Mouse (Mus musculus) heart, postnatal 10 days (tissue): ENCODE results near the gene Got2. TPM values are rescaled to one million over a fixed set of nuclear protein-coding genes. Genes with fewer than 3 reads are reported as not detected.

Experiments used
- DNase-seq, 2 experiments: peaks; one replicate each; pipeline ENCODE4 v3.0.0; 2021
- intact Hi-C: fragments of 180-260 bp; cut with DNase I; formaldehyde crosslinking; loops from one replicate; pipeline ENCODE4 v1.15.1; 2025
- total RNA-seq, 2 experiments: library from RNA; stranded (reverse); gene quantifications; 2 replicates each; pipeline ENCODE4 v1.2.3; 2021

Gene Got2
- total RNA-seq: 100 to 1,000 TPM; 638 to 661 TPM

DNA sequence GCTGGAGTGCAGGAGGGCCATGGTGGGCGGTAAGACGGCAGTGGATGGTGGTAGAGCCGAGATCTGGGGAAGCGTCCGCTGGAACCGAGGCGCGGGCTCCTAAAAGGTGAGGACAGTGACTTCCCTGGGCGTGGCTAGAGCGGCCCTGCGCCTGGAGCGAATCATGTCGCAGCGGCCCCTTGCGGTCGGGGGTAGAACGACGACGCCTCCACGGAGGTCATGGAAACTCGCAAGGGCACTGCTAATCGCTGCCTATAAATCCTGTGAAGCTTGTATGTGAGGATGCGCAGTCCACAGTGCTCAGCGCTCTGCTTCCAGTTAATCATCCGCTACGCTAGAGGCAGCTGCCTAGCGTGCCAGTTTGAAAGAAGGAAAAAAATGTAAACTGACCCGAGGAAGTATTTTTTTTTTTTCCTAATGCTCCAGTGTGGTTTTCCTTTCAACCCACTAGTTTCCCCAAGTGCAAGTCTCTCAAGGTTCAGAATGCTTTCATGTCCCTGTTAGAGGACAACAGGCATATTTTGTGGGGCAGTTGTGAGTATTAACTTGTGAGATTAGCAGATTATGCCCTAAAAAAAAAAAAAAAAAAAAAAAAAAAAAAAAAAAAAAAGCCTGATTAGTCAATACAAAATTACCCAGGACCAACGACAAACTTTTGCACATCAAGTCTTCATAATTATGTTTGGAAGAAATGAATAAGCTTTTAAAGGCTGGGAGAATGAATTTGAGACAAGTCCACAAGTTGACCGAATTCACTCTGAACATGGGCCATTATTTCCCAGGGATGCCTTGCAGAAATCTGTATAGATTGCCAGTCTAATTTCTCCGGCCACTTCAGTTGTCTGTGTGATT is at the start of gene Got2:
Got2 (minus strand) TSS at position 263 of the 852 bp plus-strand sequence.
- intact Hi-C loops: loop anchor here (5.0 kb wide), 1 partner anchor 36 kb away; the partner anchor contains the start of gene Slc38a7
- DNase-seq: peak; percentile 93 to 97

DNA sequence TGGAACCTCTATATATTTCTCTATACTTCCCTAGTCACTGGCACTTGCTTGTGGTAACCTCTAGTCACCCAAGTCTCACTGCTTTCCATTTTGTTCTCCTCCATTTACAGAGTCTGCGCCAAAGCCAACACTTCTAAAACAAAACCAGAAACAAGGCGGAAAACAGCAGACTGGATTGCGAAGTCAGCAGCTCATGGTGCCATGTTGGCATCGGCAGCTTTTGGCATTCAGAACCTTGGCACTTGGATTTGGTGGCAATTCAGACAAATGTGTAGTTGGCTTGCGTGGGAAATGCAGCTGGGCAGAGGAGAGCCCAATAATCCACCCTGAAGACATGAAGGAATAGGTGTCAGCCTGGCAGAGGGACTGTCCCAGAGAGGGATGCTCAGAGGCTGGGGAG is 44.5 kb upstream of the Got2 start:
- no peak for DNase-seq
- intact Hi-C loops: no loop called here

DNA sequence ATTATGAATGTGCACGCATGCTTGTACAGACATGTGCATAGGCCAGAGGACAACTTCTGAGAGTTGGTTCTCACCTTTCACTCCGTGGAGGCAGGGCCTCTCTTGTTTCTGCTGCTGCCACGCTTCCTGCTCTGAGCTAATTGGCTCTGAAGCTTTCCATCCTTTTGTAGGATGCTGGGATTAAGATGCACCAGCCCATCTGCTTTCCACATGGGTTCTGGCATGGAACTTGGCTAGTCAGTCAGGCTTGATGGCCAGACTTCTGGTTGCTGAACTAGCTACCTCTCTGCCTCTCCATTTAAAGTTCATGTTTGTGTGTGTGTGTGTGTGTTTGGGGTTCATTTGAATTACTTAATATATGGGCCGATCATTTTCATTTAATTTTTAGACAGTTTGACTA is 41.5 kb upstream of the Got2 start:
- intact Hi-C loops: no loop called here
- DNase-seq: no peak

DNA sequence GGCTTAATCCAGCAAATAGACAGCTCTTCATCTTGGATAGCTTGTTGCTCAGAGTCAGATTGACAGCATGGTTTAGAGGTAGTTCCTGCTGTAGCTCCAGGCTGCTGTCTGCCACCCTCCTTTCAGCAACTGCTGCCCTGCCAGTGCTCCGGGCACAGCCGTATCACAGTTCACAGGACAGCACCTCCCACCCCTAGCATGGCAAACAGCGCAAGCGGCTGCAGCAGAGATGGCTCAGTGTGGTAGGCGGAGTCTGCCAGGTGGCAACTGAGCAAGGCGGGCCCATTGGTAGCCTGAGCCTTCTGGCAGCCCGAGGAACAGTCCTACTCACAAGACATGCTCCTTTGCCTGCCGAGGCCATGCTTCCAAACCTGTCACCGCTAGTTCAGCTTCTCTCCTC is 27.8 kb upstream of the Got2 start:
- DNase-seq: peak; percentile 14 to 25
- intact Hi-C loops: loop anchor here (5.0 kb wide), 3 partner anchors 79 to 314 kb away; no protein-coding TSS in a partner anchor

DNA sequence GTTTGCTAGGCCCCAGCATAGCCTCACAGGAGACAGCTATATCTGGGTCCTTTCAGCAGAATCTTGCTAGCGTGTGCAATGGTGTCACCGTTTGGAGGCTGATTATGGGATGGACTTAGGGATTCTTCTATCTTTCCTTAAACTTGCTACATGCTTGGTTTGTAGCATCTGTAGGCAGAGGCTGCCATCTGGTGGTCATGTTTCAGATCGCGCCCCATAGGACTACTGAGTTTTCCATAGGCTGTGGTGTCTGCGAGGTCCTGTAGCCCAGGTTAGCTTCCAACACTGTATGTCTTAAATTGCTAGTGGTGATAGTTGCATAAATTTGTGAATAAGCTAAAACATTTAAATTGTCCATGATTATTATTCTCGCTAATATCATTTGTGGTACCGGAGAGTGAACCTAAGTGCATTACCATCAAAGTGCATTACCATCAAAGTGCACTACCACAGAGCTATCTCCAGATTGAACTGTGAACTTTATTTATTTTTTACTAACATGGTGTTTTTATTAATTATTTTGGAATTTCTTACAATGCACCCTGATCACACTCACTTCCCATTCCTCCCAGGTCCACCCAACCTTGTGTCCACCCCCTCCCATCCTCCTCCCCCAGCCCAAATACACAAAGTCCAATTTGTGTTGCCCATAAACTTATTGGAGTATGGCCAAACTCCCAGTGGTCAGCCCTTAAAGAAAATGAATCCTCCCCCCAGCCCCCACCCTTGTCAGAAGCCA is 26.7 kb upstream of the Got2 start:
- intact Hi-C loops: loop anchor here (5.0 kb wide), 3 partner anchors 78 to 313 kb away; no protein-coding TSS in a partner anchor
- peak; percentile 78 to 83 for DNase-seq

DNA sequence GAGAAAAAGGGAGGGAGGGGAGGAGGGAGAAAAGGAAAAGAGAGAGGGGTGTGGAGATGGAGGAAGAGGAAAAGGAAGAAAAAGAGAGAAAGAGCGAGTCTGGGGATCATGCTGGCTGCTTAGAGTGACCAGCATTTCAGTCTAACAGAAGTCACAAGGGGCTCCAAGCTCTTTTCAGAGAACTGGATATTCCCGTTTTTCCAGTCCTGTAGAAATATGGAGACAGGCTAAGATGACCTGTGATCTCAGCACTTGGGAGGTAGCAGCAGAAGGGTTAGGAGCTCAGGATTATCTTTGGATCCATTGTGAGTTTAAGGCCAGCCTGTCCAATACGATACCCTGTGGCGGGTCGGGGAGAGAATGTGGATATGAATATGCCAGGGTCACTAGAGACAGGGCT is 22.9 kb upstream of the Got2 start:
- intact Hi-C loops: no loop called here
- no peak for DNase-seq

DNA sequence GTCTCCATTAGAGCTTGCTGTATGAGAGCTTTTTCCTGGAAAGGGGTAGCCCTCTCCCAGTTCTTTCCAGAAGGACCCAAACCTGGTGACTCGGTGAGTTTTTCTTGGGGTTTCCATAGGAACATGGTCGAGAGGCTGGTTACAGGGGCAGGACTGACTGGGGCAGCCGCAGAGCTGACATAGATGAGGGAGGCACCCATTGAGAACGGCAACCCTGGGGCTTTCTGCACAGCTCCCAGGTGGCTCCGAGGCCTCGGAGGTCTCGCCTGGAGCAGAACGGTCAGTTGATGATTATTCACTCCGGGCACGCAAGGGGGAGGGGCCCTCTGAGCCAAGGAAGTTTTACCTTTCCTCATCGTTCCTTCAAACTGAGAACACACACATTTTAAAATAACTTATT is 19.5 kb upstream of the Got2 start:
- intact Hi-C loops: no loop called here
- DNase-seq: no peak

DNA sequence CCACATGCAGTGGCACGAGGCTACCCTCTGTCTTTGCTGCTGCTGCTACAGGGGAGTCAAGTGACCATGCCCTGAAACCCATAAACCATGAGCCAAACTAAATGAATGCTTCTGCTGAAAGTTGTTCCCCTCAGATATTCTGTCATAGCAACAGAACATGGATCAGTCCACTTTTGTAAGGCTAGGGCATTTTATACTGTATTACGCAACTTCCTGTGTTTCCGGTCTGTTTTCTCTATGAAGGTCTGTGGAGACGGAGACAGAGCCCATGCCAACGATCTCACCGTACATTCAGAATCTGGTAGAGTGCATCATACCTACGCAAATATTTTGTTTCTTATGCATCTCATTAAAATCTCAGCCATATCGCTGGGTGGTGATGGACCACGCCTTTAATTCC is 18.4 kb upstream of the Got2 start:
- DNase-seq: no peak
- intact Hi-C loops: no loop called here

DNA sequence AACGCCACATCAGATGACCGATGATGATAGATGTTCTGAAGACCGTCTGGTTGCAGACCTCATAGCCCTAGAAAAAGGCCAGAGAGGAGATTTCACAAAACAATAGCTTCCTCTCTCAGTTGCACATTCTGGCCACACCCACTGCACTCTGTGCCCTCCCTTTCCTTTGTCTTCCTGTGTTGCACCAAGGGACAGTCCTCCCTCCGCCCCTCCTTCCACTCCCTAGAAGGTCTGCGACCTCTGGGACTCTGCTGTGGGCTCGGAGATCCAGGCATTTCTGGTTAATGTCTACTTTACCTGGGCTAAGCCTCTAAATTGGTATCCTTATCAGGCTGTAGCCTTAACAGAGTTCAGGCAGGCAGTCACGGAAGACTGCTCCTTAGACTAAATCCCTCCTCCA is 13.5 kb upstream of the Got2 start:
- intact Hi-C loops: no loop called here
- no peak for DNase-seq

DNA sequence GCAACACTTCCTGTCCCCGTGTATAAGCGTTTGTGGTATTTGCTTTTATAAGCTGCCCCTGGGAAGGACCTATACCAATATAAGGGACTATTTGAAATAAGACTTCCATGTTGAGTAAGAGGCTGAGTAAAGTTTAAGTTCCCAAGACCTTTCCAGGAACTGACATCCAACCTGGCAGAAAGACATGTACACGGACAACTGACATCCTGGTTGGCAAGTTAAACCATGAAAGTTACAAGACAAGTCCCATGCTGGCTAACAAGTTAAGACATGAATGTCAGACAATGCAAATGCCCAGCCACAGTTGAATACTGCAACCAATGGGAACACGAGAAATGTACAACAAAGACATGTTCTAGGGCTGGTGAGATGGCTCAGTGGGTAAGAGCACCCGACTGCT is 5.4 kb upstream of the Got2 start:
- no peak for DNase-seq

DNA sequence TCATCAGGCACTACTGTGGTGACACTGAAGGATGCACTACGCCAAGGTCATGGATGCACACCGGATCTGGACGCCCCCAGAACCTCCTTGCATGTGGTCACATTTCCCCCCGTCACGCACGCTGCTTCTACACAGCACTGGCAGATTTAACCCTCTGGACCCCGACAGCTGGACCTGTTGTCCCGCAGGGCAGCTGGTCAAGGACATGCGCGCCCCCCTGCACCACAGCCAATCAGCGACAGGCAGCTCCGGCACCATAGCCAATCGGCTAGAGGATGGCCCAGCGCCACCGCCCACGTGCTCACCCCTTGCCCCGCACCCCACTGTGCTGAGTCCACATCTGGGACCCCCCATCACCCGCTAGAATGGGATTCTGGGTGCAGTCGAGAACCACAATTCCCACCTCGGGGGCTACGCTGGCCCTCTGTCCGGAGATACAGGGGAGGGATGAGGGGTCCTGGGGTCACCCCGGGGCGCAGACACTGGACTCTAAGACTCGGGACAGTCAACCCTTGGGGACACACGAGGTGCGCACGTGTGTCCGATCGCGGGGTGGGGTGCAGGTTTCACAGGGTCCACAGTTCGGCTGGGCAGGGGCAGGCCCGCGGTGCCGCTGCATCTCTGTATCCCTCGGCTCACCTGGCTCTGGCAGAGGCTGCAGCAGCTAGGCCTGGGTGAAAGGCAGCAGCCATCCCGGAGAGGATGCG is 616 bp downstream of the Got2 start:
- intact Hi-C loops: loop anchor here (5.0 kb wide), 1 partner anchor 35 kb away; the partner anchor contains the start of gene Slc38a7
- DNase-seq: peak; percentile 91 to 93

More for the DNA sequence above, 5.4 kb upstream of the Got2 start:
- intact Hi-C loops: no loop called here

DNA sequence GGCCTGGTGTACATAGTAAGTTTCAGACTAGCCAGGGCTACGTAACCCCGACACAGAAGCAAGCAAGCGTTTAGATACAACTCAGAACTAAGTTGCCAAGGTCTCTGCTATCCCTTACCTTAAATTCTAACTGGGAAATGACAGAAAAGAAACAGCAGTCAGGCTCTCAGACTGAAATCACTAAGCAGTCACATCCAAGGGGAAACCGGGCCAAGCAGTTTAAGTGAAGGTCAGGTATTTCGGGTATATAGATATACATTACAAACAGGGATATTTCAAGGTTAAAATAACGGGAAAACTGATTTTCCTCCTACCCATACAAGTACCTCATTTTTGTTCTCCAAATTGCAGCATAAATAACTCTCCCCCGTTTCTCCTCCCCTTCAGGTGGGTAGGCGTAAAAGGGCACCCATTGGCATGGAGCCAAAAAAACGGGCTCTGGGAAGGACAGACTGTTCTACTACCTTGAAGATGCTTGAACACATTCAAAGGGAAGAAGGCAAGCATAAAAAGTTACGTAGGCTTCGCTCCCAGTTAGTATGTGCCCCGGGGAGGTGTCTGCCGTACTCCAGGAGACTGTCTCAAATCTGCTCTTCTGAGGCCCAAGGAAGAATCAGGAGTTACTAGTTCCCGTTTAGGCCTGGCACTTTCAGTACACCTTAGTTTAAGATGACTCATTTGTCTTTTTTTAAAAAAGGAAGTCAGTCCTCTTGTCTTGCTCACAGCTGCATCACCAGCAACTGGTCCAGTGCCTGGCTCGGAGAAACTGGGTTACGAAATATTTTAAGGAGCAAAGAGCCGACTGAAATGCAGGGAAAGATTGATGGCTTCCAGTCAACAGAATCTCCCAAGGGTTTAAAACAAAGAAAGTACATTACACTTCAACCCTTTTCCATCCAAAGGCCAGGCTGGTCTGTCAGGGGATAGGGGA is 1.4 kb downstream of the Got2 start:
- intact Hi-C loops: loop anchor here (5.0 kb wide), 1 partner anchor 35 kb away; the partner anchor contains the start of gene Slc38a7
- DNase-seq: peak; percentile 69 to 70

DNA sequence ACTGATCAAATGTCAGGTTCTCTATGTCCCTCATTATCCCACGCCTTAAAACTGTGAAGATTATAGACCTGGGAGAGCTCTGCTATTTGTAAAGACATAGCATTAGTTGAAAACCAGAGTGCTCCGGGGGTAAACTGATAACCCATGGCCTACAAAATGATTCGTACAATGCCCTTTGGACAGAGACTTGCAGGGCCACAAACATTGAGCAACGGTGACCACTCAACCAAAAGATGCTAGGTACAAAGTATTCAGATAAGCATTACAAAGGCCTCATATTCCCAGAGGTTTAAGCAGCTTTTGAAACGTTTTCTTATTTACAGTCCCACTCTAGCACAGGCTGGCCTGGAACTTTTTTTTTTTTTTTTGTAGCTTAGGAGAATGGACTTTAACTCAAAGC is 2.4 kb downstream of the Got2 start:
- intact Hi-C loops: loop anchor here (5.0 kb wide), 1 partner anchor 34 kb away; the partner anchor contains the start of gene Slc38a7
- DNase-seq: no peak

DNA sequence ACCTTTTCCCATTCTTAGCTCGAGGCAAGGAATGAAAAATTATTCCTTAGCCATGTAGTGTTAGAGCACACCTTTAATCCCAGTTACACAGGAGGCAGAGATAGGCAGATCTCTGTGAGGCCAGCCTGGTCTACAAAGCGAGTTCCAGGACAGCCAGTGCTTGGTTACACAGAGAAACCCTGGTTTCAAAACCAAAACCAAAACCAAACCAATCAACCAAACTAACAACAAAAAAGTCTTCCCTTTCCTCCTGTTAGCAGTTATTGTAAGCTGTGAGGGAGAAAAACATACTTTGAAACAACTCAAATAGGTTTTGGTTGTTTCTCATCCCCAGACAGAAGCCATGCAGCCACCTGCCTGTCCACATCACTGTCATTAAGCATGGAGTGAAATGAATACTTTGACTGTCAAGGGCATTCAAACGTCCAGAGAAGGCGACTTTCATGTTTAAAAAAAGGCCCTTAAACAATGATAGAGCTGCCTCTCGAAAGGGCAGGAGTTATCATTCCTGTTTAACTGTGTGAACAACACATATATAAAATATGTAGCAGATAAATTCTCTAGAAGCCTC is 3.0 kb downstream of the Got2 start:
- intact Hi-C loops: loop anchor here (5.0 kb wide), 1 partner anchor 33 kb away; the partner anchor contains the start of gene Slc38a7
- DNase-seq: no peak

DNA sequence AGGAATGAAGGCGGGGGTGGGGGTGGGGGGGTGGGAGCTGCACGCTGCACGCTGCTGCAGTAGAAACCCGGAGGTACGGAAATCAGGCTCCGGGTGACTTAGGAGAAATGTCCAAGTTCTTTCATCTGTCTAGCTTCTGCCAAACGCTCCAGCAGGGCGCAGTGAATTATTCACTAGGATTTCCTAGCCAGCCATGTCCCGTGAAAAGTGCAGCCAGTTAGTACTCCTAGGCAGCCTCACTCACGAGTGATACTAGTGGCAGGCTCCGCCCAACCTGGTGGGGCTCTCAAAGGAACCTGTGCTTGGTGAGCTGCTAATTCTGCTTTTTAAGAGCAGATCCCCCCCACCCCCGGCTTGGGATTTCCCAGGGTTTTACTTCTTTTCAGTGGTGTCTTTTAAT is 3.9 kb downstream of the Got2 start:
- no peak for DNase-seq
- intact Hi-C loops: no loop called here

DNA sequence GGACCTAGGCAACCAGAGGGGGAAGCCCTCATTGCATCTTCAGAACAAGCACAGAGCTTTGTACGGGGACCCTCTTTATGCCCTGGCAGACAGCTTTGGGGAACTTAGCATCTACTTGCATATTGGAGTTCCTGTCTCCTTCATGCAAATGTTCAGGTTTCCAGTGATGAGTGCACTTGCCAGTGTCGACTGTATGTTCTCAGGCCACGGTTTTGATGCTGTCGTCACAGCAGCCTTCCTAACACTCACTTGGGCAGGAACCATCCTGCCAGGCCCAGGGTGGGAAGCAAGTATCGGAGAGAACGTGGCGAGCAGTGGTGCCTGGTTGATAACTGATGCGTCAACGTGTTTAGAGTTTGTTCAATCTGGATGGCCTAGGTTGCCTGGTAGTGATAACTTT is 6.2 kb downstream of the Got2 start:
- no peak for DNase-seq
- intact Hi-C loops: no loop called here

DNA sequence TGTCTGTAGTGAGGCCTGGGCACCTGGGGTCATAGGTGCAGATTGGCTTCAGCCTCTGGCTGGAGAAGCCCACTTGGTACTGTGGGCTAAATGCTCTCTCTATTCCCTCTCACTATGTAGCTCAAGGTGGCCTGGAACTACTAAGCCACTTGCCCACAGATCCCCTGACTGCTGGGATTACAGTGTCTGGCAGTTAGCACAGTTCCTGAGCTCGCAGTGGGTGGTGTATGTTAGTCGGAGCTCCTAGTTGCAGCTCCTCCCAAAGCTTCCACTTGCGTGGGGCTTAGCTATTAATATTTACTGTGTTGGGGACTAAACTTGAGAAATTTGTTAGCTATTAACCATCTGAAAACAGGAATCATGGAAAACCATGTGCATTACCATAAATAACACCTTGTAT is 6.8 kb downstream of the Got2 start:
- intact Hi-C loops: no loop called here
- DNase-seq: no peak

DNA sequence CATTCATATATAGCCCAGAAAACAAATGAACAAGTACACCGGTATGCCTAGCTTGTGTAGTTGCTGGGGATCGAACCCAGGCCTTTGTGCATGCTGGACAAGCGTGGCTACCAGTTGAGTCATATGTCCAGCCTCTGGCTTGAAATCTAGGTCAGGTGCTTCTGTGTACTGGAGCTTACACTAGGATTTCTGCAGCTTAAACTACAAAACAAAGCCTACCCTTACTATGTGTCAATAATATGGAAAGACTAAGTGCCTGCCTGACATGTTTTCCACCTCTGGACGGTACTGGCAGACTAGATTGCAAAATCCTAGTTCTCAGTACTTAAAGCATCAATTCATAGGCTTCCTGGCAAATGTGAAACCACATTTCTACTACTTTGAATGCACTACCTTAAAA is 8.5 kb downstream of the Got2 start:
- intact Hi-C loops: no loop called here
- DNase-seq: no peak

DNA sequence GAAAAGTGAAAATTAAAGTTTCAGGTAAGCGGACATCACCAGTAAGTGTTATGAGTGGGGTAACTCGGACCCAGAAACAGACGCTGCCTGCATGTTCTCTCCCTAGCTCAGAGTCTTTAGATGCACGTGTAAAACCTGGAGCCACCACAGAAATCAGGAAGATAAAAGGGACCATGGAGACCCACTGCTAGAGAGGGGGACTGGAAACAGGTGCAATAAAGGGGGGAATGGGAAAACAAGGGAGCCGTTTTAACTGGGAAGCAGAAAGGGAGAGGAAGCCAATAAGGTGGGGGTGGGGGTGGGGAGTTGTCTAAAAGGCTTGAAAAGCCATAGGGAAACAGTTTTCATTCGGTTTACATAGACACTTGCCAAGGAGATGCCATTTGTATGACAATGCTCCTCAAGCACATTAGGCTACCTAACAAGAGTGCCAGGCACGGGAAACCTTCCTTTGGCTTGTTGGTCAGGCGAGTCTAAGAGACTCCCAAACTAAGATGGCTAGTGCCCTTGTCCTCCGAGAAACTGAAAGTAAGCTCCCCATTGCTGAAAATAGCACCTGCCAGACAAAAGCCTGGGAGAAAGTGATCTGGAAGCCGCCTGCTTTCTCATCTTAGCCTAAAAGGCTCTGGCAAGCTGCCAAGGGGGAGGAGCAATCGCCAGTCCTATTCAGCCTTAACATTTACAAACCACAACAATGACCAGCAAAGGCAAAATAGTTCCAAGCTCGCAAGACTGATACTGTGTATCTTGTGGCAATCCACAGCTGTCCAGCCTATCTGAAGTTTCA is 10.0 kb downstream of the Got2 start:
- intact Hi-C loops: no loop called here
- peak; percentile 67 to 69 for DNase-seq
